In genomic region chr12:108062137-108062536, GRCm38 (mm10) we compare ENCODE assay signal across 26 mouse cellular contexts. TPM values are rescaled to one million over a fixed set of nuclear protein-coding genes. Genes with fewer than 3 reads are reported as not detected.
"Had no signal": no experiment of that assay in that cellular context is flagged by ENCODE, and none has a peak within 500 bp of the region (broad histone marks: within the 10 kb centered on the region; RNA-seq: fewer than 3 reads in every experiment).

No protein-coding gene starts in this region.

- H3K9ac ChIP-seq: heart, embryonic 12.5 days; hindbrain, embryonic 12.5 days; hindbrain, embryonic 14.5 days; kidney, embryonic 15.5 days; limb, embryonic 12.5 days had no signal

- H3K4me1 ChIP-seq: heart, embryonic 12.5 days had no signal

- H3K27ac ChIP-seq: gastrocnemius, adult 2 months; heart, embryonic 10.5 days; hindbrain, embryonic 10.5 days; hindbrain, embryonic 12.5 days; hindbrain, embryonic 14.5 days; kidney, embryonic 15.5 days; kidney, postnatal 0 days; left cerebral cortex, adult 2 months; limb, embryonic 12.5 days had no signal

- DNase-seq: gastrocnemius, adult 2 months; gastrocnemius, postnatal 10 days; gastrocnemius, postnatal 25 days; heart, adult 18-20 months; heart, postnatal 10 days; heart, postnatal 4 days; kidney, adult 11 months; kidney, adult 2 months; kidney, adult 9 months; kidney, postnatal 14 days; kidney, postnatal 36 days; liver had no signal

- ATAC-seq: hindbrain, embryonic 16.5 days; inflammation-experienced regulatory T-cells, adult 6 months had no signal

- H3K9me3 ChIP-seq: heart, embryonic 10.5 days; heart, embryonic 12.5 days; hindbrain, embryonic 10.5 days; hindbrain, embryonic 12.5 days; kidney, embryonic 15.5 days; limb, embryonic 10.5 days; limb, embryonic 12.5 days had no signal

- H3K27me3 ChIP-seq: heart, embryonic 12.5 days; hindbrain, embryonic 12.5 days; kidney, embryonic 15.5 days; limb, embryonic 12.5 days had no signal

- H3K4me2 ChIP-seq: heart, embryonic 12.5 days; hindbrain, embryonic 12.5 days; hindbrain, embryonic 14.5 days; kidney, embryonic 15.5 days; limb, embryonic 12.5 days; liver, embryonic 11.5 days had no signal

- H3K36me3 ChIP-seq: heart, embryonic 10.5 days; heart, embryonic 12.5 days; hindbrain, embryonic 10.5 days; hindbrain, embryonic 12.5 days; kidney, embryonic 15.5 days; limb, embryonic 10.5 days; limb, embryonic 12.5 days had no signal

- H3K4me3 ChIP-seq: gastrocnemius, adult 2 months; heart, embryonic 10.5 days; heart, embryonic 12.5 days; hindbrain, embryonic 10.5 days; hindbrain, embryonic 12.5 days; kidney, embryonic 15.5 days; left cerebral cortex, adult 2 months; limb, embryonic 10.5 days; limb, embryonic 12.5 days had no signal

RNA-seq across cellular contexts. Expression of gene Bcl11b, which starts 58.7 kb away (rescaled TPM):
- total RNA-seq: granulocyte monocyte progenitor cell, adult 5-6 weeks had no signal
